Mouse (Mus musculus) retina, embryonic 14.5 days (tissue): ENCODE results near the gene Gm9008.
"Not testable (repeated sequence)": the region's sequence is repeated elsewhere in the genome, so short reads cannot be mapped to it uniquely, and the experiment has no call there.

Experiments
- DNase-seq: peaks from one replicate; pipeline ENCODE4 v3.0.0-alpha.2; 2015; ENCODE audit warnings: low spot score

Gm9008 gene

DNA sequence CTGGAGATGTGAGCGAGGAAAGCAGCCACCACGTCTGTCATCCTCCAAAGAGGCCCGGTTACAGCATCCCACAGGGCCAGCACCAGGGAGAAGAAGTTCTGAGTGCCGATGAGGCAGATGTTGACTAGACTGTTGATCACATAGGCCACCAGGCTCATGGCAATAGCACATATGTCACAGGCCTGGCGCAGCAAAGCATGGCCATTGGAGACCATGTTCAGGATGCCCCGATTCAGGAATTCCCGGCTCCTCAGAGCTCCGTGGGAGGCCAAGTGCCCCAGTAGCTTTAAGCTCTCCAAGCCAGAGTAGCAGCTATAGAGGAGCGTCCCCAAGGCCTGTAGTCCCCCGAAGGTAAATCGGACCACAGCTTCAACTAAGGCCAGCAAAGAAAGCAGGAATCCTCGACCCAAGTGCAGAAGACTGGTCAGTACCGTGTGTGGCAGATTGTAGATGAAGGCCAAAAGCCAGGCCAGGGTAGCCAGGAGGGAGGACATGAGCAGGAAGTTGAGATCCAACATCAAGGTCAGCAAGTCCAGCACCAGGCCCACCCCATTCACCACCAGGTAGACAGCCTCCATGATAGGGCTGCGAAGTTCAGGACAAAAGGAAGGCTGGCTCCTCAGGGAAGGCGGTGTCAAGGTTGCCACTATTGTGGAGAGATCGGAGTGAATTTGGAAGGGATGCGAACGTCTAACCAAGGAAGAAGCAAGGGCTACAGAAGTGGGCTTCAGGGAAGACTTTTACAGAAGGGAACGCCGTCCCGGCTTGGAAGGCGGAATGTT lies at the start of gene Gm9008:
Gene Gm9008, minus strand, starts transcription at position 731 of the 782 bp plus-strand sequence.
- DNase-seq: not testable (repeated sequence)

DNA sequence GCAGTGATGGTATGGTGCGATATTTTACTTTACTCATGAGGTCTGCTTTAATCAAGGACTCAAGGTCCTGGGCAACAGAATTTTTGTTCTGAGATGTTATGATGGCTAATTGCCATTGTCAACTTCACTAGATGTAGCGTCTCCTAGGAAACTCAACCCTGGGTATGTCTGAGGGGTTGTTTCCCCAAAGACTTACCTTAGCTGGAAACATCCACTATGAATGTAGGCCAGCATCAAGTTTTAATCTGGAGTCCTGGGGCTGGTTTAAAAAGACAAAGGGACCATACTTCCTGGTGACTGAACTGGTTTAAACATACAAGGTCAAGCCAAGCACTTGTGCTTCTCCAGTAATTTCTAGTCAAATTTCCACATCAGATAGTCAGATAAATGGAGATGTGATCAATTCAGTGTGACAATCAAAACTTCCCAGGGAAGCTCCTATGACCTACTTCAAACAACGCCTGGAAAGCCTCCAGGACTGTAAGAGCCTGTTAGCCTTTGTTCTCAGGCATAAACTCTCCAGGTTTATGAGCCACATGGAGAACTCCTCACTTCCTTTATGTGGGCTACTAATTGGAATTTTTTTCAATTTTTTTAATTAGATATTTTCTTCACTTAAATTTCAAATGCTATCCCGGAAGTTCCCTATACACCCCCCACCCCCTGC lies 24.5 kb upstream of the Gm9008 start:
- DNase-seq: peak; percentile 75

DNA sequence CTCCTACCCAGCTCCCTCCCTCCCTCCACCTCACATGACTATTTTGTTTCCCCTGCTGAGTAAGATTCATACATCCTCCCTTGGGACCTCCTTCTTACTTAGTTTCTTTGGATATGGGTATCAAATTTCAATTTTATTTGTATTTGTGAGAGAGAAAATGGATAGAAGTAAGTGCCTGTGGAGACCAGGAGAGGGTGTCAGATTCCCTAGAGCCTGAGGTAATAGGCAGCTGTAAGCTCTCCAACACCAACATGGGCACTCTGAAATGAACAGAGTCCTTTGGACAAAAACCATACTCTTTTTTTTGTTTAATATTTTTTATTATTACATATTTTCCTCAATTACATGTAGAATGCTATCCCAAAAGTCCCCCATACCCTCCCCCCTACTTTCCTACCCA lies 12.6 kb upstream of the Gm9008 start:
- no peak for DNase-seq

DNA sequence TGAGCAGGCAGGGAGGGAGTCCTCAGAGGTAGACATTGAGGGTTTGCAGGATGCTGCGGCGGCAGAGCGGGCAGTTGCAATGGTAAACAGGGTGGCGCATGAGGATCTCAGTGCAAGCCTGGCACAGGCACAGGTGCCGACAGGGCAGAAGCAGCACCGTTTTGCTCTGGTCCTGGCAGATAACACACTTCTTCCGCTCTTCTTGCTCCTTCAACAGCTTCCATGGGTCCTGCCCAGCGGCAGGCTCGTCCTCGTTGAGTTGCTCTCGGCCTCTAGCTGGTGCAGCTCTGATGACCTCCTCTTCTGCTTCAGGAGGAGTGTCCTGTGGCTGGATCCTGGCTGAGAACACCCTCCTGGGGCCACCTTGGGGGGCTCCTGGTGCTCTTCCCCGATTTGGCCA lies 1.2 kb downstream of the Gm9008 start:
- not testable (repeated sequence) for DNase-seq

DNA sequence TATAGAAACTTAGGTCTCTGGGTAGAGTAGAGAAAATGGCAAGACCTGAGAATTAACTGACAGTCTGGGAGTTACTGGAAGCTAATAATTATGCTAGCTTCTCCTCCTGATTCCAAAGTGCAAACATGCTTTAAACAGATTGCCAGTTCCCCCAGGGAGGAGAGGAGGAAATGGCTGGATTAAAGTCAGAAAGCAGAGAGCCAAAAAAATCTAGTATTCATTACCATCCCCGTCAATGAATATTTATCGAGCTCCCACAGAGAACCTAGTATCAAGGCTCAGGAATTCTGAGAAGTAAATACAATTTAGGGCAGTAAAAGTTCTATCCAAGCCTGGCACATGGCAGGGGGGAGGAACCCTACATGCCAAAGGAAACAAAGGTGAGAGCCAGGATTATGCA lies 29.4 kb downstream of the Gm9008 start:
- DNase-seq: no peak
